Mouse (Mus musculus) forebrain, embryonic 12.5 days (tissue): ENCODE results near the gene Nxpe4. TPM values are rescaled to one million over a fixed set of nuclear protein-coding genes. Genes with fewer than 3 reads are reported as not detected.

Source experiments
- ATAC-seq: fragments of 200-750 bp; cut with Nextera tagmentation; 2 replicates; pipeline ENCODE4 v1.8.0; 2017; ENCODE audit warnings: moderate TSS enrichment; ENCODE audit not compliant: low FRiP score
- H3K27ac ChIP-seq: fragments of 300-500 bp; sonication (generic); 2 replicates; pipeline ENCODE4 v1.5.1; 2016; ENCODE audit warnings: mild to moderate bottlenecking
- H3K27me3 ChIP-seq: fragments of 300-500 bp; sonication (generic); 2 replicates; pipeline ENCODE4 v1.6.1; 2016; ENCODE audit warnings: mild to moderate bottlenecking
- H3K36me3 ChIP-seq: fragments of 300-500 bp; sonication (generic); replicated peaks from 2 replicates; pipeline ENCODE4 v1.6.1; 2016; ENCODE audit warnings: mild to moderate bottlenecking
- H3K4me1 ChIP-seq: fragments of 300-500 bp; sonication (generic); 2 replicates; pipeline ENCODE4 v1.6.1; 2016
- H3K4me2 ChIP-seq: fragments of 300-500 bp; sonication (generic); 2 replicates; pipeline ENCODE4 v1.6.1; 2016; ENCODE audit warnings: mild to moderate bottlenecking, moderate library complexity
- H3K4me3 ChIP-seq: fragments of 300-500 bp; sonication (generic); replicated peaks from 2 replicates; pipeline ENCODE4 v1.5.1; 2016; ENCODE audit warnings: mild to moderate bottlenecking
- H3K9ac ChIP-seq: fragments of 300-500 bp; sonication (generic); 2 replicates; pipeline ENCODE4 v1.6.1; 2016; ENCODE audit warnings: mild to moderate bottlenecking
- H3K9me3 ChIP-seq: fragments of 300-500 bp; sonication (generic); 2 replicates; pipeline ENCODE4 v1.6.1; 2016
- WGBS: fragments of 180-500 bp; shearing (Covaris S2); methylation state at CpG from one replicate; pipeline ENCODE4 v1.1.7; 2016; 5-methylcytosine and 5-hydroxymethylcytosine counted together
- polyA plus RNA-seq: library from polyadenylated mRNA; unstranded; fragments of >200 nt; fragmentation: Nextera tagmentation; extraction: Ambion mirVana; gene quantifications from 2 replicates; pipeline ENCODE4 v1.2.1, GENCODE M21; 2016

Gene Nxpe4
- polyA plus RNA-seq, 1 experiment from 2014 or later = 7.5 TPM

DNA sequence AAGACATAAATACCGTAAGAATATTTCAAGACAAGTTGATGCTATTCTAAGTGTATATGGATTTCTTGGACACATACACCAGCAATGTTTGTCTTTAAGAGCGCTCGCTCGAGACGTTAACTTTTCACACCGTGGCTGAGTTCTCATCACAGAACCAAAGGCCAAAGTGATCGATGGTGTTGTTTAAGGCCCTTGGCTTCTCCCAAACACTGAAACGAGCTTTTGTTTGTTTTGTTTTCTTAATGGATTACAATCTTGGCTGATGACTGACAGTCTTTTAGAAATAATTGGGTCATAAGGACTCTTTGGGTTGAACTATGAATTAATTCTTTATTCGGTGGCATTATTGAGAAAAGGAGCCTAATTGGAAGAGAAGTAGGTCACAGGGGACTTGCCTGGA is 183.6 kb downstream of the Nxpe4 start:
- no peaks in the 10 kb centered on the region for H3K4me1 ChIP-seq
- H3K27me3 ChIP-seq = no peaks in the 10 kb centered on the region
- no peak for ATAC-seq
- no peaks in the 10 kb centered on the region for H3K9me3 ChIP-seq
- no peak overlapping the region for H3K9ac ChIP-seq
- no peaks in the 10 kb centered on the region for H3K36me3 ChIP-seq
- 74% methylated on average over 9 of the region's 9 CpGs for WGBS
- no peak overlapping the region for H3K4me2 ChIP-seq
- no peak overlapping the region for H3K4me3 ChIP-seq
- no peak overlapping the region for H3K27ac ChIP-seq

DNA sequence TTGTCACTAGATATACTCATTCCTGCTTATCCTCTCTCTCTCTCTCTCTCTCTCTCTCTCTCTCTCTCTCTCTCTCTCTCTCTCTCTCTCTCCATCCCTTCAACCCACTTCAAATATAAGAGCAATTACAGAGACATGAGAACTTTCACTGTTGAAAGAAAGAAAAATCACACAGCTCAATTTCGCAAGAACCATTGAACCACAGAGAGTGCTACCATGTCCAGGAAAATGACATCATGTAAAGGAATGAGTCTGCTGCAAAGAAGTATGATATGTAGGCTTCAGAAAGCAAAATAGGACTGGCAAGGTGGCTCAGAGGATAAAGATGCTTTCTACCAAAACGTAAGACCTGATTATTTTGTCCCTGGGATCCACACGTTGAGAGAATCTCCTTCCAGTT is 184.0 kb downstream of the Nxpe4 start:
- H3K4me2 ChIP-seq = no peak overlapping the region
- no peak overlapping the region for H3K4me3 ChIP-seq
- H3K9me3 ChIP-seq = no peaks in the 10 kb centered on the region
- no peak for ATAC-seq
- H3K27ac ChIP-seq = no peak overlapping the region
- no peaks in the 10 kb centered on the region for H3K36me3 ChIP-seq
- no peak overlapping the region for H3K9ac ChIP-seq
- no peaks in the 10 kb centered on the region for H3K27me3 ChIP-seq
- WGBS = 89% methylated on average over 3 of the region's 3 CpGs
- no peaks in the 10 kb centered on the region for H3K4me1 ChIP-seq

- 0 out of 2 replicates have a peak within 1 kb of the TSS, but pooled peaks have one; percentile 13 for H3K27ac ChIP-seq
- H3K4me1 ChIP-seq = no peaks in the 10 kb centered on the region
- no peaks in the 10 kb centered on the region for H3K36me3 ChIP-seq
- no peak within 1 kb of the TSS for H3K9ac ChIP-seq
- no peaks in the 10 kb centered on the region for H3K27me3 ChIP-seq
- ATAC-seq = no peak
- H3K9me3 ChIP-seq = no peaks in the 10 kb centered on the region
- H3K4me2 ChIP-seq = no peak within 1 kb of the TSS
- 70% methylated on average over 2 of the region's 2 CpGs for WGBS
- H3K4me3 ChIP-seq = no peak within 1 kb of the TSS
Observed at GRCm38 (mm10) chr9:48353148-48353698, 191.4 kb downstream of the Nxpe4 start, which contains the start of gene Nxpe2. Nxpe2 (minus strand) TSS chr9:48353454.

DNA sequence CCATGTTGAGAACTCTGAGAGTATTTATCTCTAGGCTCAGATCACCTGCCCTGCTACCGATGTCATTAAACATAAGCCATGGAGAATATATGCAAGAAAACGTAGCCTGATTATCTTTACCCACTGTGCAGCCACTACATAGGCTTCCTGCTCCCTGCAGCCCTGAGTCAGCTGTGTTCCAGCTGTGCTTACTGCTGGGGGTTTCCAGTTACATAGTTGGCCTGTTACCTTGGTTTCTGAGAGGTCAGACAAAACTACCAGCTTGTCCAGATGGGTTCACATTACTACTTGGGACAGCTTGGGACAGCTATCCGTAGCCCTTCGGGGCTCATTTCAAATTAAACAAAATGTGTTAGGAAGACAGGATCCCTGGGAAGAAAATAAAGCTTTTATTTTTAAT is 192.3 kb downstream of the Nxpe4 start:
- H3K9ac ChIP-seq = no peak overlapping the region
- H3K36me3 ChIP-seq = no peaks in the 10 kb centered on the region
- no peak for ATAC-seq
- no peaks in the 10 kb centered on the region for H3K4me1 ChIP-seq
- no peaks in the 10 kb centered on the region for H3K27me3 ChIP-seq
- H3K4me3 ChIP-seq = no peak overlapping the region
- no peak overlapping the region for H3K27ac ChIP-seq
- WGBS = 83% methylated on average over 4 of the region's 4 CpGs
- no peak overlapping the region for H3K4me2 ChIP-seq
- H3K9me3 ChIP-seq = no peaks in the 10 kb centered on the region

GRCm38 (mm10) chr9:48354793-48355192 is 193.0 kb downstream of the Nxpe4 start:
- H3K27ac ChIP-seq = no peak overlapping the region
- 51% methylated on average over 3 of the region's 3 CpGs for WGBS
- H3K4me3 ChIP-seq = no peak overlapping the region

DNA sequence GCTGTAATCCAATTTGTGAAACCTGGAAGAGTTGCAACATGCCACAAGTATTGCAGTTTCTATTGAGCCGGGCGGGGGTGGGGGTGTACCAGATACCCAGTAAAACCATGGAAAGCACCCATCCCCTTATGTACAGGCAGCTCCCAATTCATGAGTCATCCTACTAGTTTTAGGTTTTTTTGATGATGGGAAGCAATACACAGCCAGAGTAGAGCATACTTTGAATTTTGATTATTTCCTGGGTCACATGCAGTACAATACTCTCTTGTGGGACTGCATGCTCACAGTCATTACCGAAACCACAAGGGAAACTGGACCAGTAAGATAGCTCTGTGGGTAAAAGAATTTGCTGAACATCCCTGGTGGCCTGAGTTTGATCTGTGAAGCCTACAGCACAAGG is 195.3 kb downstream of the Nxpe4 start:
- no peaks in the 10 kb centered on the region for H3K27me3 ChIP-seq
- no peaks in the 10 kb centered on the region for H3K36me3 ChIP-seq
- no peaks in the 10 kb centered on the region for H3K9me3 ChIP-seq
- no peak for ATAC-seq
- H3K4me3 ChIP-seq = no peak overlapping the region
- no peak overlapping the region for H3K27ac ChIP-seq
- no peak overlapping the region for H3K9ac ChIP-seq
- 87% methylated on average over 3 of the region's 3 CpGs for WGBS
- no peaks in the 10 kb centered on the region for H3K4me1 ChIP-seq
- no peak overlapping the region for H3K4me2 ChIP-seq

More at GRCm38 (mm10) chr9:48354793-48355192, 193.0 kb downstream of the Nxpe4 start:
- no peaks in the 10 kb centered on the region for H3K9me3 ChIP-seq
- H3K27me3 ChIP-seq = no peaks in the 10 kb centered on the region
- no peak for ATAC-seq
- H3K4me2 ChIP-seq = no peak overlapping the region
- H3K9ac ChIP-seq = no peak overlapping the region
- H3K4me1 ChIP-seq = no peaks in the 10 kb centered on the region
- H3K36me3 ChIP-seq = no peaks in the 10 kb centered on the region

- Histone ChIP-seq H3K4me2 (no peak overlapping the region), H3K4me3 (no peak overlapping the region), H3K27me3 (no peaks in the 10 kb centered on the region), H3K36me3 (no peaks in the 10 kb centered on the region), H3K9me3 (no peaks in the 10 kb centered on the region), H3K4me1 (no peaks in the 10 kb centered on the region), H3K27ac (no peak overlapping the region), H3K9ac (no peak overlapping the region)
- no peak for ATAC-seq
- 75% methylated on average over 4 of the region's 4 CpGs for WGBS
Observed at GRCm38 (mm10) chr9:48360826-48361225, 199.0 kb downstream of the Nxpe4 start.

DNA sequence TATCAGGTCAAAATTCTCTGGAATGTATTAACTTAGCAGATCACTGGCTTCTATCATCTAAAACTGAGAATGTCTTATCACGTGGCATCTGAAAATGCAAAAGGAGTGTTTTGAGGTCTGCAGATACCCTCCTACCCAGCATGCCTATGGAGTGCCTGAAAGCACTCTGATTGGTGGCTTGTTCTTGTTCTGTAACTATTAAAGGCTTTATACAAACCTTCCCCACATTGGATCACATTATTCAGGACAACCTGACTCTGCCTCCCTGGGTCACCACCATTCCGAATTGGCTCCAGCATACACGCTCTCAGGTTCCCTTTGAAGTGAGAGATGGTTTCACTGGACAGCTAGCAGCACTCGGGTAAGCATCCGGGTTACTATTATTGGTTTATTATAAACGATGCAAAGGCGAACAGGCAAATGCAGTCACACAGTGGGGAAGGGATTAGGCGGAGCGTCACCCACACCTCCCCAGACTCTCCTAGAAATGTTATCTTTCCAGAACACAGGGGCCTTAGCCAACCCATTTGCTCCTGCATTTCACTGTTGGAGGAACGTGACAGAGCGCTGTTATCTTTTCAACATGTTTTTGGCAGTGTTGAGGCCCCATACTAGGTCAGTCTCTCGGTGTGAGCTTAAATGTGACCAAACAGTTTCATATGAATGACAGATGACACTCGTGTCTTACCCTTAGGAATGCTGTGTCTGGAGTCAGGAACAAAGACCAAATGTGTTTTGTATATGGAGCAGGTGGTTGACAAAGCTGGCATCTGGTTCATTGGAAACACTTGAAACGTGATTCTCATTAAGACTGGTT is 200.2 kb downstream of the Nxpe4 start:
- no peaks in the 10 kb centered on the region for H3K4me1 ChIP-seq
- H3K36me3 ChIP-seq = no peaks in the 10 kb centered on the region
- no peaks in the 10 kb centered on the region for H3K27me3 ChIP-seq
- WGBS = 69% methylated on average over 14 of the region's 14 CpGs
- ATAC-seq = no peak
- no peak overlapping the region for H3K4me3 ChIP-seq
- no peak overlapping the region for H3K4me2 ChIP-seq
- H3K27ac ChIP-seq = no peak overlapping the region
- no peak overlapping the region for H3K9ac ChIP-seq
- H3K9me3 ChIP-seq = no peaks in the 10 kb centered on the region

GRCm38 (mm10) chr9:48362743-48363142 is 200.9 kb downstream of the Nxpe4 start:
- no peak for ATAC-seq
- H3K27me3 ChIP-seq = no peaks in the 10 kb centered on the region
- H3K4me1 ChIP-seq = no peaks in the 10 kb centered on the region
- no peak overlapping the region for H3K4me2 ChIP-seq
- H3K36me3 ChIP-seq = no peaks in the 10 kb centered on the region
- no peak overlapping the region for H3K4me3 ChIP-seq
- 77% methylated on average over 6 of the region's 6 CpGs for WGBS
- no peak overlapping the region for H3K27ac ChIP-seq
- no peak overlapping the region for H3K9ac ChIP-seq
- H3K9me3 ChIP-seq = no peaks in the 10 kb centered on the region

- Histone ChIP-seq H3K9ac (no peak overlapping the region), H3K27ac (no peak overlapping the region), H3K4me2 (no peak overlapping the region), H3K36me3 (no peaks in the 10 kb centered on the region), H3K9me3 (no peaks in the 10 kb centered on the region), H3K4me3 (no peak overlapping the region), H3K27me3 (no peaks in the 10 kb centered on the region), H3K4me1 (no peaks in the 10 kb centered on the region)
- WGBS = 75% methylated on average over 4 of the region's 4 CpGs
- no peak for ATAC-seq
Observed at GRCm38 (mm10) chr9:48373232-48373878, 211.5 kb downstream of the Nxpe4 start.

DNA sequence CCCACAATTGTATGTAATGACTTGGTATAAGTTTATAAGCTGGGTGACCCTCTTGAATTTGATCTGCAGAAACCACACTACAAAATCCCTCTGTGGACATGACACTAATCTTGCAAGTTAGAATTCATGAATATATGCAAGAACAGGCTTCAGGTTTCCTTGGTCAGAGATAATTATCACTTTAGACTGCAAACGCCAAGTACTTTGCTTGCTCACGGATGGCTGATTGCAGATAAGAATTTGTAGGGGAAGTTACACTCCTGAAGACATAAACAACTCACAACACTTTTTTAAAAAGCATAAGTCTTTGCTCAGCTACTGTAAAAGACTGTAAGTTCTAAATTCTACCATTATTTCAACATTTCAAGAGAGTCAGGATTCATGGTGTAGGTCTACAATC is 212.5 kb downstream of the Nxpe4 start:
- H3K9ac ChIP-seq = no peak overlapping the region
- H3K36me3 ChIP-seq = no peaks in the 10 kb centered on the region
- no peak overlapping the region for H3K4me3 ChIP-seq
- H3K4me1 ChIP-seq = no peaks in the 10 kb centered on the region
- no peaks in the 10 kb centered on the region for H3K9me3 ChIP-seq
- no peaks in the 10 kb centered on the region for H3K27me3 ChIP-seq
- ATAC-seq = no peak
- 81% methylated on average over 2 of the region's 2 CpGs for WGBS
- no peak overlapping the region for H3K4me2 ChIP-seq
- no peak overlapping the region for H3K27ac ChIP-seq

DNA sequence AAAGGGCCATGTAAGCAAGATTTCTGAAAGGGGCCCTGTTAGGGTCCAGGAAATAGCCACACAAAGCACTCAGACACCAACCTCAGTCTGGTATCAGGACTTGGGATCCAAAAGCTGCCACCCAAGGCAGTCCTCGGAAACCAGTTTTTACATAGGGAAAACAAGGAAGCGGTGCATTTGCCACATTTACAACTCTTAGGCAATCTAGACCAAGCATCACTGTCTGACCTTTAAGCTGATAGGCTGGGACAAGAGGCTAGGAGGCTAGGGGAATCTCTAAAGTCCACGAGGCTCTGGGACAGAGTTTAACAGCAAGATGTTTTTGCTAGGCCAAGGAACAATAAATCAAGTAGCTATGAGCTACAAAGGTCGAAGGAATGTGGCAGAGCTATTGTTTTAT is 226.6 kb downstream of the Nxpe4 start:
- no peak for ATAC-seq
- no peaks in the 10 kb centered on the region for H3K9me3 ChIP-seq
- no peak overlapping the region for H3K27ac ChIP-seq
- H3K4me2 ChIP-seq = no peak overlapping the region
- no peak overlapping the region for H3K9ac ChIP-seq
- no peak overlapping the region for H3K4me3 ChIP-seq
- 80% methylated on average over 4 of the region's 4 CpGs for WGBS
- H3K36me3 ChIP-seq = no peaks in the 10 kb centered on the region
- H3K4me1 ChIP-seq = no peaks in the 10 kb centered on the region
- no peaks in the 10 kb centered on the region for H3K27me3 ChIP-seq
